19 mouse cellular contexts compared by ENCODE assay signal in the genomic region with DNA sequence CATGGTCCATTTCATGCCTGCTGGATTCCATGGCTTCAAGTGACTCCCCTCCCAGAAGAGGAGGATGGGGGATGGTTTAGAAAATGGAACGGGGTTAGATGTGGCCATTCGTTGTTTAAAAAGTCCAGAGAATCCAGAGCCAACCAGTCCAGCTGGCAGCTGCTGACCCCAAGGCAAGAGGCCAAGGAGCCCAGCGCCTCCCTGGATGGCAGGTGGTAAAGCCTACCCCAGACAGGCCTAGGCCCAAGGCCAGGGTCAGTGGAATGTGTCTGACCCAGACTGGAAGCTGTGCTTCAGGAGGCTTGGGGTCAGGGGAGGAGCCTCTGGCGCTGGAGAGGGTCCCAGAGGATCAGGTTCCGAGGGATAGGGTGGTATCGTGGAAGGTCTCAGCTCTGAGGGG. TPM values are rescaled to one million over a fixed set of nuclear protein-coding genes. Genes with fewer than 3 reads are reported as not detected.
A peak's percentile ranks its signal among the peaks of the same experiment; 100 is the strongest.
DNase-seq lines count a peak whose midpoint lies in the region; ATAC-seq lines count a peak whose summit lies in the region.
"Had no signal": no experiment of that assay in that cellular context is flagged by ENCODE, and none has a peak within 500 bp of the region (broad histone marks: within the 10 kb centered on the region; RNA-seq: fewer than 3 reads in every experiment).

No protein-coding gene starts in this region.

- DNase-seq in adrenal gland, postnatal 14 days, result peak; percentile 68
- DNase-seq in adrenal gland, adult 18-20 months (ENCODE audit: low spot score in 2 of 2), result no peak
- peak; percentile 45 for DNase-seq in heart, adult 8-10 months (ENCODE audit: low spot score)
- DNase-seq in gastrocnemius, adult 18-20 months (ENCODE audit: low spot score), result peak; percentile 63
- DNase-seq in heart, postnatal 14 days, result peak; percentile 52 to 73
- DNase-seq: right cerebral cortex, postnatal 4 days had no signal

- no peak overlapping the region for H3K27ac ChIP-seq in heart, embryonic 11.5 days (ENCODE audit: low read depth, low read length)
- H3K27ac ChIP-seq: embryonic facial prominence, embryonic 15.5 days; forebrain, embryonic 12.5 days; hindbrain, postnatal 0 days; liver, embryonic 14.5 days had no signal

- no peak overlapping the region for H3K4me2 ChIP-seq in heart, embryonic 11.5 days
- H3K4me2 ChIP-seq: embryonic facial prominence, embryonic 15.5 days; forebrain, embryonic 12.5 days had no signal

- H3K4me1 ChIP-seq in heart, embryonic 11.5 days (ENCODE audit: control insufficient read depth, insufficient read depth, low read length), result peaks cover 13% of the 10 kb centered on the region

- peaks cover 13% of the 10 kb centered on the region for H3K27me3 ChIP-seq in heart, embryonic 11.5 days (ENCODE audit: control insufficient read depth, insufficient read depth, low read length)
- H3K27me3 ChIP-seq: embryonic facial prominence, embryonic 15.5 days had no signal

- H3K9ac ChIP-seq in heart, embryonic 11.5 days (ENCODE audit: low read depth, low read length), result no peak overlapping the region
- H3K9ac ChIP-seq: embryonic facial prominence, embryonic 15.5 days; forebrain, embryonic 12.5 days; liver, embryonic 14.5 days had no signal

- no peak for ATAC-seq in heart, embryonic 11.5 days (replicated peaks; ENCODE audit: insufficient number of reproducible peaks, low FRiP score, low TSS enrichment)
- no peak for ATAC-seq in monocyte, adult 5-6 weeks (replicated peaks; ENCODE audit: insufficient number of reproducible peaks, low FRiP score, low TSS enrichment, poor library complexity, severe bottlenecking)
- no peak for ATAC-seq in granulocyte monocyte progenitor cell, adult 5-6 weeks (replicated peaks; ENCODE audit: poor library complexity, severe bottlenecking)
- ATAC-seq: hindbrain, postnatal 0 days; lung, postnatal 0 days had no signal

- intact Hi-C loops in heart, postnatal 14 days (cut with DNase I), result no loop called here

- no peaks in the 10 kb centered on the region for H3K36me3 ChIP-seq in heart, embryonic 11.5 days (ENCODE audit: control insufficient read depth, insufficient read depth, low read length)
- H3K36me3 ChIP-seq: embryonic facial prominence, embryonic 15.5 days; forebrain, embryonic 12.5 days had no signal

- no peak overlapping the region for H3K4me3 ChIP-seq in heart, embryonic 11.5 days (ENCODE audit: low read depth, low read length)
- H3K4me3 ChIP-seq: embryonic facial prominence, embryonic 15.5 days; forebrain, embryonic 12.5 days had no signal

- 65% methylated on average over 6 of the region's 6 CpGs for WGBS in heart, embryonic 11.5 days (ENCODE audit: insufficient replicate concordance)

- no peaks in the 10 kb centered on the region for H3K9me3 ChIP-seq in heart, embryonic 11.5 days (replicated peaks; ENCODE audit: control insufficient read depth, low read length)
- H3K9me3 ChIP-seq: embryonic facial prominence, embryonic 15.5 days; forebrain, embryonic 12.5 days had no signal

RNA-seq across cellular contexts. Expression of a gene that starts 3.3 kb away (rescaled TPM):
- total RNA-seq in adrenal gland, postnatal 14 days (2021), result 170 and 175 TPM in 2 replicates
- 100 to 1,000 TPM; 189 TPM for total RNA-seq in adrenal gland, adult 18-20 months (2021)
- total RNA-seq in heart, adult 8-10 months (2022), result 10 to 100 TPM; 47.1 to 62.6 (median 51.0) TPM
- polyA plus RNA-seq in heart, embryonic 11.5 days (2014; fragmentation: Nextera tagmentation; extraction: Ambion mirVana), result 30.8 and 41.1 TPM in 2 replicates
- total RNA-seq in gastrocnemius, adult 18-20 months (2021), result 10 to 100 TPM; 40.3 to 42.7 TPM
- total RNA-seq in heart, postnatal 14 days (2021), result 10 to 100 TPM; 70.4 to 74.6 TPM
- 163 to 176 TPM (median 171 TPM) in 3 replicates for total RNA-seq in monocyte, adult 5-6 weeks (2017)
- total RNA-seq in granulocyte monocyte progenitor cell, adult 5-6 weeks (2014; fragmentation: Nextera tagmentation), result 116 and 132 TPM in 2 replicates
- total RNA-seq in granulocyte monocyte progenitor cell, adult 5-6 weeks (2017), result 103 and 113 TPM in 2 replicates

RNA-seq across cellular contexts. Expression of a gene that starts 18.4 kb away (rescaled TPM):
- total RNA-seq in adrenal gland, postnatal 14 days (2021), result 0.11 and 0.15 TPM in 2 replicates
- total RNA-seq in adrenal gland, adult 18-20 months (2021), result under 1 TPM; 0.10 to 0.16 TPM
- not detected for total RNA-seq in heart, adult 8-10 months (2022)
- not detected in 2 replicates for polyA plus RNA-seq in heart, embryonic 11.5 days (2014; fragmentation: Nextera tagmentation; extraction: Ambion mirVana)
- total RNA-seq in gastrocnemius, adult 18-20 months (2021), result not detected
- not detected for total RNA-seq in heart, postnatal 14 days (2021)
- total RNA-seq in monocyte, adult 5-6 weeks (2017), result not detected in 3 replicates
- not detected in 2 replicates for total RNA-seq in granulocyte monocyte progenitor cell, adult 5-6 weeks (2014; fragmentation: Nextera tagmentation)
- not detected in 2 replicates for total RNA-seq in granulocyte monocyte progenitor cell, adult 5-6 weeks (2017)
- polyA plus RNA-seq: heart, postnatal 0 days; limb, embryonic 11.5 days; liver, embryonic 14.5 days; lung, postnatal 0 days; thymus, postnatal 0 days had no signal

RNA-seq across cellular contexts. Expression of a gene that starts 21.4 kb away (rescaled TPM):
- not detected in 2 replicates for total RNA-seq in adrenal gland, postnatal 14 days (2021)
- total RNA-seq in adrenal gland, adult 18-20 months (2021), result not detected
- not detected for total RNA-seq in heart, adult 8-10 months (2022)
- not detected in 2 replicates for polyA plus RNA-seq in heart, embryonic 11.5 days (2014; fragmentation: Nextera tagmentation; extraction: Ambion mirVana)
- total RNA-seq in gastrocnemius, adult 18-20 months (2021), result not detected
- total RNA-seq in heart, postnatal 14 days (2021), result not detected
- total RNA-seq in monocyte, adult 5-6 weeks (2017), result not detected in 3 replicates
- total RNA-seq in granulocyte monocyte progenitor cell, adult 5-6 weeks (2014; fragmentation: Nextera tagmentation), result not detected in 2 replicates
- total RNA-seq in granulocyte monocyte progenitor cell, adult 5-6 weeks (2017), result not detected in 2 replicates
- total RNA-seq: hindbrain, postnatal 0 days had no signal
- polyA plus RNA-seq: embryonic facial prominence, embryonic 15.5 days; heart, postnatal 0 days; large intestine, adult 2 months; limb, embryonic 11.5 days; liver, embryonic 14.5 days; lung, postnatal 0 days had no signal

RNA-seq across cellular contexts. Expression of a gene that starts 27.7 kb away (rescaled TPM):
- total RNA-seq in adrenal gland, postnatal 14 days (2021), result not detected in 2 replicates
- total RNA-seq in adrenal gland, adult 18-20 months (2021), result not detected
- total RNA-seq in heart, adult 8-10 months (2022), result under 1 TPM in 1 of 4 experiments, not detected in 3; 0.37 TPM
- polyA plus RNA-seq in heart, embryonic 11.5 days (2014; fragmentation: Nextera tagmentation; extraction: Ambion mirVana), result 0.37 TPM in 1 of 2 replicates, not detected in the other
- total RNA-seq in gastrocnemius, adult 18-20 months (2021), result not detected
- not detected for total RNA-seq in heart, postnatal 14 days (2021)
- total RNA-seq in monocyte, adult 5-6 weeks (2017), result not detected in 3 replicates
- not detected in 2 replicates for total RNA-seq in granulocyte monocyte progenitor cell, adult 5-6 weeks (2014; fragmentation: Nextera tagmentation)
- not detected in 2 replicates for total RNA-seq in granulocyte monocyte progenitor cell, adult 5-6 weeks (2017)
- total RNA-seq: hindbrain, postnatal 0 days had no signal
- polyA plus RNA-seq: embryonic facial prominence, embryonic 15.5 days; heart, postnatal 0 days; large intestine, adult 2 months; neural tube, embryonic 14.5 days; thymus, postnatal 0 days had no signal

RNA-seq across cellular contexts. Expression of a gene that starts 29.1 kb away (rescaled TPM):
- 39.9 and 44.6 TPM in 2 replicates for total RNA-seq in adrenal gland, postnatal 14 days (2021)
- total RNA-seq in adrenal gland, adult 18-20 months (2021), result 10 to 100 TPM; 32.0 to 43.8 TPM
- 10 to 100 TPM; 12.3 to 14.0 (median 13.1) TPM for total RNA-seq in heart, adult 8-10 months (2022)
- polyA plus RNA-seq in heart, embryonic 11.5 days (2014; fragmentation: Nextera tagmentation; extraction: Ambion mirVana), result 36.7 and 37.9 TPM in 2 replicates
- total RNA-seq in gastrocnemius, adult 18-20 months (2021), result 10 to 100 TPM; 10.1 to 11.1 TPM
- total RNA-seq in heart, postnatal 14 days (2021), result 10 to 100 TPM; 12.9 to 13.7 TPM
- 6.1 to 9.9 TPM (median 7.1 TPM) in 3 replicates for total RNA-seq in monocyte, adult 5-6 weeks (2017)
- 50.0 and 54.4 TPM in 2 replicates for total RNA-seq in granulocyte monocyte progenitor cell, adult 5-6 weeks (2014; fragmentation: Nextera tagmentation)
- 26.0 and 34.5 TPM in 2 replicates for total RNA-seq in granulocyte monocyte progenitor cell, adult 5-6 weeks (2017)

Comparison
In these comparisons a context has a peak if more than half of its experiments do, and no peak if none do; other contexts are left out.
1. DNase-seq: peak in adrenal gland, postnatal 14 days (single experiment), heart, adult 8-10 months (single experiment), gastrocnemius, adult 18-20 months (single experiment) and heart, postnatal 14 days (2 of 2); none in adrenal gland, adult 18-20 months (0 of 2).